Comparison of ENCODE assay signal across 30 mouse cellular contexts in genomic region chr14:99088947-99089346, GRCm38 (mm10).
"Had no signal": no experiment of that assay in that cellular context is flagged by ENCODE, and none has a peak within 500 bp of the region (broad histone marks: within the 10 kb centered on the region; RNA-seq: fewer than 3 reads in every experiment).

No protein-coding gene starts in this region.

- ATAC-seq: liver, embryonic 12.5 days; liver, postnatal 0 days; lung, postnatal 0 days; midbrain, embryonic 13.5 days; midbrain, embryonic 15.5 days; midbrain, embryonic 16.5 days had no signal

- H3K9me3 ChIP-seq: limb, embryonic 12.5 days; limb, embryonic 13.5 days; limb, embryonic 15.5 days; liver, embryonic 12.5 days; liver, embryonic 13.5 days; liver, embryonic 15.5 days; lung, embryonic 15.5 days; megakaryocyte, embryonic 14.5 days; midbrain, embryonic 10.5 days; midbrain, embryonic 12.5 days; midbrain, embryonic 13.5 days; midbrain, embryonic 15.5 days had no signal

- DNase-seq: left cerebral cortex, postnatal 4 days; liver; liver, embryonic 13.5 days; liver, postnatal 0 days; lung, adult 18-20 months; lung, adult 2 months; lung, embryonic 14.5 days; lung, postnatal 10 days; lung, postnatal 14 days; lung, postnatal 36 days; lung, postnatal 4 days; midbrain, embryonic 14.5 days had no signal

- H3K27ac ChIP-seq: left cerebral cortex, adult 2 months; limb, embryonic 12.5 days; limb, embryonic 13.5 days; limb, embryonic 15.5 days; liver, embryonic 12.5 days; liver, embryonic 13.5 days; liver, embryonic 14.5 days; liver, embryonic 15.5 days; lung, embryonic 15.5 days; macrophage; midbrain, embryonic 10.5 days; midbrain, embryonic 12.5 days; midbrain, embryonic 13.5 days; midbrain, embryonic 15.5 days had no signal

- H3K9ac ChIP-seq: limb, embryonic 12.5 days; limb, embryonic 13.5 days; limb, embryonic 15.5 days; liver, embryonic 12.5 days; liver, embryonic 13.5 days; liver, embryonic 14.5 days; liver, embryonic 15.5 days; liver, postnatal 0 days; lung, embryonic 14.5 days; lung, embryonic 15.5 days; midbrain, embryonic 12.5 days; midbrain, embryonic 13.5 days; midbrain, embryonic 15.5 days had no signal

- H3K4me3 ChIP-seq: left cerebral cortex, adult 2 months; limb, embryonic 12.5 days; limb, embryonic 13.5 days; limb, embryonic 15.5 days; liver, embryonic 12.5 days; liver, embryonic 13.5 days; liver, embryonic 15.5 days; lung, embryonic 15.5 days; megakaryocyte, embryonic 14.5 days; midbrain, embryonic 10.5 days; midbrain, embryonic 12.5 days; midbrain, embryonic 13.5 days; midbrain, embryonic 15.5 days had no signal

- H3K4me2 ChIP-seq: limb, embryonic 12.5 days; limb, embryonic 13.5 days; limb, embryonic 15.5 days; liver, embryonic 11.5 days; liver, embryonic 12.5 days; liver, embryonic 13.5 days; liver, embryonic 15.5 days; lung, embryonic 14.5 days; lung, embryonic 15.5 days; midbrain, embryonic 11.5 days; midbrain, embryonic 12.5 days; midbrain, embryonic 13.5 days; midbrain, embryonic 15.5 days had no signal

- H3K27me3 ChIP-seq: limb, embryonic 12.5 days; limb, embryonic 13.5 days; limb, embryonic 15.5 days; liver, embryonic 12.5 days; liver, embryonic 13.5 days; liver, embryonic 15.5 days; lung, embryonic 15.5 days; megakaryocyte, embryonic 14.5 days; midbrain, embryonic 12.5 days; midbrain, embryonic 13.5 days; midbrain, embryonic 15.5 days had no signal

- H3K4me1 ChIP-seq: limb, embryonic 12.5 days; limb, embryonic 13.5 days; limb, embryonic 15.5 days; liver, embryonic 12.5 days; liver, embryonic 13.5 days; liver, embryonic 15.5 days; lung, embryonic 15.5 days; midbrain, embryonic 10.5 days; midbrain, embryonic 12.5 days; midbrain, embryonic 13.5 days; midbrain, embryonic 15.5 days had no signal
